19 mouse cellular contexts compared by ENCODE assay signal in genomic region chr12:91523626-91524025, GRCm38 (mm10).
DNase-seq lines count a peak whose midpoint lies in the region; ATAC-seq and TF ChIP-seq lines count a peak whose summit lies in the region.
"Had no signal": no experiment of that assay in that cellular context is flagged by ENCODE, and none has a peak within 500 bp of the region (broad histone marks: within the 10 kb centered on the region; RNA-seq: fewer than 3 reads in every experiment).

No protein-coding gene starts in this region.

- peak; percentile 99 for ATAC-seq in inflammation-experienced regulatory T-cells, adult 6 months
- ATAC-seq in liver, embryonic 11.5 days (replicated peaks; ENCODE audit: low FRiP score): no peak
- ATAC-seq: forebrain, embryonic 15.5 days had no signal

- DNase-seq in CD4-positive helper T cell, adult 2 months (ENCODE audit: low read depth, low spot score): peak; percentile 72
- DNase-seq in CD8-positive naive resting alpha-beta T cell, adult 2 months (ENCODE audit: low read depth in 2 of 2, low spot score in 2 of 2): peak; percentile 13 to 35
- DNase-seq in thymus, postnatal 25 days: peak; percentile 26
- no peak for DNase-seq in lung, adult 2 months
- no peak for DNase-seq in liver, embryonic 11.5 days (ENCODE audit: low spot score)
- no peak for DNase-seq in adrenal gland, postnatal 10 days
- DNase-seq: adrenal gland, adult 8-10 months; cerebellum, adult 9-10 months; kidney, adult 18-20 months; lung, postnatal 4 days had no signal

- TF ChIP-seq POLR2A in lung, adult 2 months (IDR thresholded peaks at IDR 0.05; ENCODE audit: borderline replicate concordance, extremely low read depth, low read depth, low read length): no peak

- H3K9ac ChIP-seq in liver, embryonic 11.5 days (ENCODE audit: low read depth, low read length): no peak overlapping the region
- H3K9ac ChIP-seq: embryonic facial prominence, embryonic 15.5 days; forebrain, embryonic 15.5 days; liver, embryonic 14.5 days; lung, embryonic 15.5 days had no signal

- H3K27ac ChIP-seq in liver, embryonic 11.5 days (ENCODE audit: low read depth, low read length): no peak overlapping the region
- H3K27ac ChIP-seq: embryonic facial prominence, embryonic 15.5 days; forebrain, embryonic 15.5 days; hindbrain, embryonic 10.5 days; left cerebral cortex, adult 2 months; liver, embryonic 14.5 days; lung, embryonic 15.5 days; midbrain, embryonic 10.5 days had no signal

- TF ChIP-seq CTCF in lung, adult 2 months (IDR thresholded peaks at IDR 0.05; ENCODE audit: insufficient read depth, low read length): no peak

- no peaks in the 10 kb centered on the region for H3K27me3 ChIP-seq in liver, embryonic 11.5 days (replicated peaks; ENCODE audit: control insufficient read depth, insufficient read depth, low read length)
- H3K27me3 ChIP-seq: embryonic facial prominence, embryonic 15.5 days; forebrain, embryonic 15.5 days; lung, embryonic 15.5 days had no signal

- 55% methylated on average over 3 of the region's 3 CpGs for WGBS in lung, adult 2 months
- WGBS in liver, embryonic 11.5 days: 50% methylated on average over 3 of the region's 3 CpGs

- H3K36me3 ChIP-seq in liver, embryonic 11.5 days (ENCODE audit: control insufficient read depth, insufficient read depth, low read length): no peaks in the 10 kb centered on the region
- H3K36me3 ChIP-seq: embryonic facial prominence, embryonic 15.5 days; forebrain, embryonic 15.5 days; hindbrain, embryonic 10.5 days; lung, embryonic 15.5 days; midbrain, embryonic 10.5 days had no signal

- H3K4me1 ChIP-seq in lung, adult 2 months (ENCODE audit: control insufficient read depth, insufficient read depth, low read length): no peaks in the 10 kb centered on the region
- no peaks in the 10 kb centered on the region for H3K4me1 ChIP-seq in liver, embryonic 11.5 days (replicated peaks; ENCODE audit: control insufficient read depth, insufficient read depth, low read length)
- H3K4me1 ChIP-seq: embryonic facial prominence, embryonic 15.5 days; forebrain, embryonic 15.5 days; hindbrain, embryonic 10.5 days; lung, embryonic 15.5 days; midbrain, embryonic 10.5 days had no signal

- no peak overlapping the region for H3K4me2 ChIP-seq in liver, embryonic 11.5 days
- H3K4me2 ChIP-seq: embryonic facial prominence, embryonic 15.5 days; forebrain, embryonic 15.5 days; heart, embryonic 11.5 days; lung, embryonic 15.5 days had no signal

- H3K4me3 ChIP-seq in lung, adult 2 months (replicated peaks; ENCODE audit: extremely low read depth, low read depth, low read length): no peak overlapping the region
- H3K4me3 ChIP-seq in liver, embryonic 11.5 days (ENCODE audit: low read depth, low read length): no peak overlapping the region
- H3K4me3 ChIP-seq: embryonic facial prominence, embryonic 15.5 days; forebrain, embryonic 15.5 days; hindbrain, embryonic 10.5 days; left cerebral cortex, adult 2 months; lung, embryonic 15.5 days; midbrain, embryonic 10.5 days had no signal

- H3K9me3 ChIP-seq in liver, embryonic 11.5 days (ENCODE audit: control insufficient read depth, low read length): no peaks in the 10 kb centered on the region
- H3K9me3 ChIP-seq: embryonic facial prominence, embryonic 15.5 days; lung, embryonic 15.5 days had no signal

Comparison
In these comparisons a context has a peak if more than half of its experiments do, and no peak if none do; other contexts are left out.
1. DNase-seq: peak in CD4-positive helper T cell, adult 2 months (single experiment), CD8-positive naive resting alpha-beta T cell, adult 2 months (2 of 2) and thymus, postnatal 25 days (single experiment); none in lung, adult 2 months (single experiment), liver, embryonic 11.5 days (single experiment) and adrenal gland, postnatal 10 days (single experiment).